Comparison of ENCODE assay signal across 20 mouse cellular contexts in genomic region chr13:96740159-96740558, GRCm38 (mm10). TPM values are rescaled to one million over a fixed set of nuclear protein-coding genes. Genes with fewer than 3 reads are reported as not detected.
DNase-seq lines count a peak whose midpoint lies in the region; ATAC-seq and TF ChIP-seq lines count a peak whose summit lies in the region.
"Had no signal": no experiment of that assay in that cellular context is flagged by ENCODE, and none has a peak within 500 bp of the region (broad histone marks: within the 10 kb centered on the region; RNA-seq: fewer than 3 reads in every experiment).

No protein-coding gene starts in this region.

- WGBS in liver, adult 2 months, result 52% methylated on average over 2 of the region's 2 CpGs
- 58% methylated on average over 2 of the region's 2 CpGs for WGBS in liver, postnatal 0 days (ENCODE audit: insufficient replicate concordance)

- no peaks in the 10 kb centered on the region for H3K36me3 ChIP-seq in liver, adult 2 months (ENCODE audit: control insufficient read depth, insufficient read depth, low read length)
- H3K36me3 ChIP-seq in liver, postnatal 0 days (replicated peaks; ENCODE audit: insufficient read depth, low read length), result no peaks in the 10 kb centered on the region
- H3K36me3 ChIP-seq: G1E had no signal

- H3K9ac ChIP-seq in liver, adult 2 months (ENCODE audit: low read depth, low read length), result no peak overlapping the region
- no peak overlapping the region for H3K9ac ChIP-seq in liver, postnatal 0 days (replicated peaks)

- H3K9me3 ChIP-seq in liver, postnatal 0 days (ENCODE audit: low read length), result no peaks in the 10 kb centered on the region
- H3K9me3 ChIP-seq: G1E had no signal

- no peak for ATAC-seq in liver, postnatal 0 days
- ATAC-seq: activated CD4-positive, CD25-positive, alpha-beta regulatory T cell, adult 4 months; CD4-positive, CD25-positive, alpha-beta regulatory T cell, adult 4 months; Patski had no signal

- H3K4me3 ChIP-seq in liver, adult 2 months (ENCODE audit: insufficient read depth, low read depth, low read length), result no peak overlapping the region
- H3K4me3 ChIP-seq in liver, postnatal 0 days (ENCODE audit: low read depth, low read length), result no peak overlapping the region

- TF ChIP-seq CTCF in liver, adult 2 months (IDR thresholded peaks at IDR 0.05; ENCODE audit: low read depth, low read length), result no peak
- no peak for TF ChIP-seq CTCF in liver, postnatal 0 days (IDR thresholded peaks at IDR 0.05; ENCODE audit: low read depth)

- no peak overlapping the region for H3K4me2 ChIP-seq in liver, postnatal 0 days (ENCODE audit: low read depth, low read length)

- TF ChIP-seq POLR2A in liver, adult 2 months (IDR thresholded peaks at IDR 0.05; ENCODE audit: extremely low read depth, insufficient read depth, low read length), result no peak

- no peaks in the 10 kb centered on the region for H3K27me3 ChIP-seq in liver, adult 2 months (ENCODE audit: control insufficient read depth, insufficient read depth, low read length)
- H3K27me3 ChIP-seq in liver, postnatal 0 days (ENCODE audit: insufficient read depth, low read length), result no peaks in the 10 kb centered on the region
- H3K27me3 ChIP-seq: CH12.LX, Patski had no signal

- peak; percentile 91 for DNase-seq in liver, adult 2 months (ENCODE audit: extremely low read depth, low read depth, low spot score)
- DNase-seq in liver, postnatal 0 days, result no peak
- DNase-seq: adrenal gland, adult 2 months; adrenal gland, adult 8-10 months; adrenal gland, postnatal 10 days; adrenal gland, postnatal 14 days; adrenal gland, postnatal 25 days; adrenal gland, postnatal 36 days; B cell, adult 2 months; cerebellum, adult 11 months; cerebellum, adult 11-12 months; cerebellum, adult 18-20 months; cerebellum, adult 2 months had no signal

- peaks cover 13% of the 10 kb centered on the region for H3K4me1 ChIP-seq in liver, adult 2 months (ENCODE audit: control insufficient read depth, insufficient read depth, low read length)
- H3K4me1 ChIP-seq in liver, postnatal 0 days (ENCODE audit: insufficient read depth), result 0 out of 2 replicates have a peak, but pooled peaks cover 2% of the 10 kb centered on the region

- H3K79me2 ChIP-seq in liver, adult 2 months (ENCODE audit: control insufficient read depth, insufficient read depth, low read length), result no peaks in the 10 kb centered on the region

- TF ChIP-seq EP300 in liver, postnatal 0 days (IDR thresholded peaks at IDR 0.05; ENCODE audit: low read depth), result no peak

- H3K27ac ChIP-seq in liver, adult 2 months (replicated peaks; ENCODE audit: insufficient read depth, low read depth, low read length), result peak overlapping the region; percentile 82
- H3K27ac ChIP-seq in liver, postnatal 0 days (ENCODE audit: low read depth), result no peak overlapping the region

RNA-seq across cellular contexts. Expression of gene Ankrd31, which starts 7.9 kb away (rescaled TPM):
- total RNA-seq in liver, adult 2 months (2014; rRNA removed), result not detected in 2 replicates
- not detected in 2 replicates for polyA plus RNA-seq in liver, adult 2 months (2012; rRNA removed)
- polyA plus RNA-seq in liver, postnatal 0 days (2015; fragmentation: Nextera tagmentation; extraction: Ambion mirVana), result 0.02 TPM in 1 of 2 replicates, not detected in the other
- total RNA-seq: adrenal gland, postnatal 10 days; adrenal gland, postnatal 14 days; adrenal gland, postnatal 25 days; CH12.LX; MEL had no signal
- polyA plus RNA-seq: adrenal gland, adult 2 months; C2C12; CD4-positive, CD25-positive, alpha-beta regulatory T cell, adult 4 months; cerebellum, adult 2 months; G1E; Patski had no signal
